Mouse (Mus musculus) embryonic facial prominence, embryonic 15.5 days (tissue): ENCODE measurements around the gene Calhm3. TPM values are rescaled to one million over a fixed set of nuclear protein-coding genes. Genes with fewer than 3 reads are reported as not detected.
"Not testable (repeated sequence)": the region's sequence is repeated elsewhere in the genome, so short reads cannot be mapped to it uniquely, and the experiment has no call there.

Experiments
- ATAC-seq: fragments of 200-750 bp; cut with Nextera tagmentation; 2 replicates; pipeline ENCODE4 v1.8.0; 2017; ENCODE audit warnings: low read depth, moderate TSS enrichment; ENCODE audit not compliant: insufficient number of reproducible peaks, low FRiP score, low TSS enrichment
- H3K27ac ChIP-seq: fragments of 300-500 bp; sonication (generic); replicated peaks from 2 replicates; pipeline ENCODE4 v1.5.1; 2015; ENCODE audit warnings: mild to moderate bottlenecking, inconsistent platforms
- H3K27me3 ChIP-seq: fragments of 300-500 bp; sonication (generic); 2 replicates; pipeline ENCODE4 v1.6.1; 2015; ENCODE audit warnings: inconsistent platforms
- H3K36me3 ChIP-seq: fragments of 300-500 bp; sonication (generic); 2 replicates; pipeline ENCODE4 v1.6.1; 2015; ENCODE audit warnings: mild to moderate bottlenecking, inconsistent platforms
- H3K4me1 ChIP-seq: fragments of 300-500 bp; sonication (generic); 2 replicates; pipeline ENCODE4 v1.6.1; 2015; ENCODE audit warnings: inconsistent platforms
- H3K4me2 ChIP-seq: fragments of 300-500 bp; sonication (generic); replicated peaks from 2 replicates; pipeline ENCODE4 v1.6.1; 2015; ENCODE audit warnings: mild to moderate bottlenecking, inconsistent platforms
- H3K4me3 ChIP-seq: fragments of 300-500 bp; sonication (generic); replicated peaks from 2 replicates; pipeline ENCODE4 v1.5.1; 2015; ENCODE audit warnings: mild to moderate bottlenecking, inconsistent platforms
- H3K9ac ChIP-seq: fragments of 300-500 bp; sonication (generic); 2 replicates; pipeline ENCODE4 v1.6.1; 2015; ENCODE audit warnings: inconsistent platforms
- H3K9me3 ChIP-seq: fragments of 300-500 bp; sonication (generic); replicated peaks from 2 replicates; pipeline ENCODE4 v1.6.1; 2016; ENCODE audit warnings: inconsistent platforms
- WGBS: fragments of 180-500 bp; shearing (Covaris S2); methylation state at CpG from one replicate; pipeline ENCODE4 v1.1.7; 2015; 5-methylcytosine and 5-hydroxymethylcytosine counted together
- polyA plus RNA-seq: library from polyadenylated mRNA; unstranded; fragments of >200 nt; fragmentation: Nextera tagmentation; extraction: Ambion mirVana; gene quantifications from 2 replicates; pipeline ENCODE4 v1.2.1, GENCODE M21; 2015

Gene Calhm3
- polyA plus RNA-seq, 1 experiment from 2014 or later, result not detected

DNA sequence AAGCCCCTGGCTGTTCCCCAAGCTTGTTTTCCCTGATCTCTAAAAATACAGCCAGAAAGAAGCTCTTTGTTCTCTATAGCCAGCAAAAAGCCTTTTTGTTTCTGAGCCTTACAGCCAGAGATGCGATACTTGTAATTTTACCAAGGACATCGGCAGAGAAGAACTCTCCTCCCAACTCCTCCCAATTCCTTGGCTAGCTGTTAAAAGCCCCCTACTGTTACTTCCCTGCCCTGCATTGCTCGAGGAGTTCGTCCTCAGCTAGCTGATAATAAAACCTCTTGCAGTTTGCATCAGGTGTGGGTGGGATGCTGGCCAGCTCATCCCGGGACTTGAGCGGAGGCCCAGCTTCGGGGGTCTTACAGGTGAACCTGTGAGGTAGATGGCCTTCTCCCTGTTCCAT, 18.0 kb downstream of the Calhm3 start:
- not testable (repeated sequence) for H3K27ac ChIP-seq, H3K4me2 ChIP-seq, H3K9ac ChIP-seq, H3K4me3 ChIP-seq, H3K36me3 ChIP-seq, H3K27me3 ChIP-seq, H3K9me3 ChIP-seq, ATAC-seq
- WGBS, result 37% methylated on average over 7 of the region's 7 CpGs
- H3K4me1 ChIP-seq, result peaks cover 42% of the 10 kb centered on the region

DNA sequence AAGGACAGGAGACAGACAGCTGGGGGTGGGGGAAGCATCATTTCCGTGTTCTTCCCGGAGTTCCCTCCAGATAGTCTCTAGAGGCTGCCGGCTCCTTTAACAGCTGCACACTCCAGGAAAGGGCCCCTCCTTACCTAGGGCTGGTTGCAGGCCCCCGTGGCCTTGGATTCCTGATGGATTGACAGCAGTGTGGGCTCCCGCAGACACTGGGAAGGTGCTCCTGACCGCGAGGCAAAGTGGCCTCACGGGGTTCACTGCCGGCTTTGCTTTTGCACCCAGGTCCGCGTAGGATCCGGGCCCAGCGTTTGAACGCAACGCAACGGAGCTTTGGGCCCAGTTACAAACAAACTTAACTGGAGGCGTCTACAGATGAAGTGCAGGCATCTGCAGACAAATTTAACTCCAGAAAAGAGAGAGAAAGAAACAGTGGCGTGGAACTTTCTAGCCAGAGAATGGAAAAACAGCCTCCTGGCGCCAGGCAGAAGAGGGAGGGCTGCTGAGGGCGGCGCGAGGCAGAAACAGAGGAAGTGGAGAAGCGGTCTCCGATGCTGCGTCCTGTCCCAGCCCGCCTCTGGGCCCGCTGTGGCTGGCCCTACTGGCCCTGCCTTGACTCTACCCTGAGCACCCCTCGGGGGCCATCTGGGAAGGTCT, 19.7 kb downstream of the Calhm3 start, which contains the start of gene Calhm2:
Calhm2 (minus strand) TSS at position 524 of the 651 bp plus-strand sequence.
- Histone ChIP-seq H3K4me2 (peak within 1 kb of the TSS; percentile 72), H3K27me3 (no peaks in the 10 kb centered on the region), H3K4me3 (peak within 1 kb of the TSS; percentile 51), H3K9ac (peak within 1 kb of the TSS; percentile 70), H3K4me1 (peaks cover 42% of the 10 kb centered on the region), H3K27ac (peak within 1 kb of the TSS; percentile 92), H3K36me3 (peaks cover 22% of the 10 kb centered on the region), H3K9me3 (no peaks in the 10 kb centered on the region)
- ATAC-seq, result peak; percentile 75
- WGBS, result 4% methylated on average over 28 of the region's 28 CpGs

DNA sequence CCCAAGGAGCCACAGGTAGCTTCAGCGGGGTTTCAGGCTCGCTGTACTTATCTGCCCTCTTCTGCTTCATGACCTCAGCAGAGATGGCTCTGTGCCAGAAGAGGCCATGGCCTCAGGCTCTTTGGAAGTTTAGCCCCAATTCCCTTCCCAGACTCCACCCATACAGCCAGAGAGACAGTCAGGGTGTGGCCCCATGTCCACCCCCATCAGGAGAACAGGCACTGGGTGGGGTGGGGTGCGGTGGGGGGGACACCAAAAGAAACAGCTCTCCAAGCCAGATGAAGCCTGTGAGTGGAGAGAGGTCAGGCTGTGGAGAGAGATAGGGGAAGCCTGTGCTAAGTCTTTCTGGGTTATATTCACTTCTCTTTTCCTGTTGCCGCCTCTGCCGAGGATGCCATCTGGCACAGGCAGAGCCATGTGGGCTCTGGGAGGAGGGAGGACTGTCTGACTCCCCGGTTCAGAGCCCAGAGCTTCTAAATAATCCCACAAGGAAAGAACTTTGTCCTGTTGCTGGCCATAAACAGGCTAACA, 20.4 kb downstream of the Calhm3 start:
- Histone ChIP-seq H3K27me3 (no peaks in the 10 kb centered on the region), H3K36me3 (peaks cover 29% of the 10 kb centered on the region), H3K27ac (peak overlapping the region; percentile 92), H3K4me2 (peak overlapping the region; percentile 72), H3K9me3 (no peaks in the 10 kb centered on the region), H3K9ac (peak overlapping the region; percentile 70), H3K4me1 (peaks cover 42% of the 10 kb centered on the region), H3K4me3 (peak overlapping the region; percentile 51)
- no peak for ATAC-seq
- WGBS, result 13% methylated on average over 6 of the region's 6 CpGs

DNA sequence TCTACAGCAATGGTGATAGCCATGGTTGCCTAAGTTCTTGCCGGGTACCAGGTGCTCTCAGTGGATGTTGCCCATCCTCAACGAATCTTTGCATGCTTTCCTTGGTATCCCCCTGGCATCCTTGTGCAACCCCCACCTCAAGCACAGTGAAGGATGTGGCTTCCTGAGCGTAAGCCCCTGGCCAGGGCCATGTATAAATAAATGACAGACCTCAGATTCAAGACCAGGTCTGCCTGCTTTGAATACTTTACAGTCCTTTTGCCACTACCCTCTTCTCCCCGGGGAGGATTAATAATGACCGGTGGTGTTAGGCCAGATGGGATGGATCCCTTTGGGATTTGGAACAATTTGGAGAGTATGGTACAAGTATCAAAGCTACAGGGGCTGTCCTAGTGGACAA, 21.4 kb downstream of the Calhm3 start:
- peaks cover 42% of the 10 kb centered on the region for H3K4me1 ChIP-seq
- H3K36me3 ChIP-seq, result peaks cover 38% of the 10 kb centered on the region
- no peak for ATAC-seq
- H3K4me2 ChIP-seq, result peak overlapping the region; percentile 72; the same call in 1 of the 2 replicates
- H3K27ac ChIP-seq, result 0 out of 2 replicates have a peak overlapping the region, but pooled peaks have one; percentile 92
- no peaks in the 10 kb centered on the region for H3K27me3 ChIP-seq
- H3K9ac ChIP-seq, result no peak overlapping the region
- peak overlapping the region; percentile 51; the same call in 1 of the 2 replicates for H3K4me3 ChIP-seq
- 80% methylated on average over 5 of the region's 5 CpGs for WGBS
- H3K9me3 ChIP-seq, result no peaks in the 10 kb centered on the region

DNA sequence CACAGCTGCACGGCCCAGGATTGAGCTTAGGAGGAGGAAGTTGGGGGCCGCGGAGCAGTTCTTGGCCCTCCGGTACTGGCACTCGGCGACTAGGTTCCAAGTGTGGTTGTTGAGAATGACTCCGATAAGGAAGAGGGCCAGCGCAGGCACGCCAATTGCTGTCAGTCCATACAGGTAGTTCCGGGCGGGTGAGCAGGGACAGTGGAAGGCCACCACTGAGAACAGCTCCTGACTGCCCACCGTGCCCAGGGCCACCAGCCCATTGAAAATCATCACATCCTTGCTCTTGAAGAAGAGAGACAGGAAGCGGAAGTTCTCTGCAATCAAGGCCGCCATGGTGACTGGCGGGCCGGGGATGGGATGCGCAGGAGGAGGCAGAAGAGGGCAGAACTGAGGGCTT, 22.0 kb downstream of the Calhm3 start:
- no peak overlapping the region for H3K9ac ChIP-seq
- WGBS, result 91% methylated on average over 17 of the region's 17 CpGs
- ATAC-seq, result no peak
- H3K4me1 ChIP-seq, result peaks cover 42% of the 10 kb centered on the region
- H3K4me2 ChIP-seq, result no peak overlapping the region
- H3K36me3 ChIP-seq, result peaks cover 43% of the 10 kb centered on the region
- no peaks in the 10 kb centered on the region for H3K27me3 ChIP-seq
- H3K27ac ChIP-seq, result no peak overlapping the region
- no peak overlapping the region for H3K4me3 ChIP-seq
- H3K9me3 ChIP-seq, result no peaks in the 10 kb centered on the region

DNA sequence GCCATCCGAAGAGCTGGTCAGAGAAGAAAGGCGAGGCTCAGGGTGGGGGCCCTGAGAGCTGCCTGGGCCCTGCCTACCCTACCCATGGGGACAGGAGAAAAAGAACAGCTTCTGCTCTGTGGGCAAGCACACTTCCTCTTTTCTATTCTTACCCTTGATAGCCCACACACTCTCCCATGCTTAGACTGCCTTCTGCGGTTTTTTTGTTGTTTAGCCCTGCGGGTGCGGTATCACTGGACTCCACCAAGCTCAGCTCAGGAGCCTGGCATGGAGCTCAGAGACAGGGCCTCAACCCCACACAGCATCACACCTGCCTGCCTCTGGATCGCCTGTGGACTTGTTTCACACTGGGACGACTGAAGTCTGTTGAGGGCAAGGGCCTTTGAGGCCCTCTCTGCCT, 24.4 kb downstream of the Calhm3 start:
- Histone ChIP-seq H3K27ac (no peak overlapping the region), H3K4me1 (peaks cover 26% of the 10 kb centered on the region), H3K9ac (no peak overlapping the region), H3K36me3 (peaks cover 67% of the 10 kb centered on the region), H3K4me3 (no peak overlapping the region), H3K27me3 (no peaks in the 10 kb centered on the region), H3K9me3 (no peaks in the 10 kb centered on the region), H3K4me2 (no peak overlapping the region)
- 90% methylated on average over 7 of the region's 7 CpGs for WGBS
- ATAC-seq, result no peak

DNA sequence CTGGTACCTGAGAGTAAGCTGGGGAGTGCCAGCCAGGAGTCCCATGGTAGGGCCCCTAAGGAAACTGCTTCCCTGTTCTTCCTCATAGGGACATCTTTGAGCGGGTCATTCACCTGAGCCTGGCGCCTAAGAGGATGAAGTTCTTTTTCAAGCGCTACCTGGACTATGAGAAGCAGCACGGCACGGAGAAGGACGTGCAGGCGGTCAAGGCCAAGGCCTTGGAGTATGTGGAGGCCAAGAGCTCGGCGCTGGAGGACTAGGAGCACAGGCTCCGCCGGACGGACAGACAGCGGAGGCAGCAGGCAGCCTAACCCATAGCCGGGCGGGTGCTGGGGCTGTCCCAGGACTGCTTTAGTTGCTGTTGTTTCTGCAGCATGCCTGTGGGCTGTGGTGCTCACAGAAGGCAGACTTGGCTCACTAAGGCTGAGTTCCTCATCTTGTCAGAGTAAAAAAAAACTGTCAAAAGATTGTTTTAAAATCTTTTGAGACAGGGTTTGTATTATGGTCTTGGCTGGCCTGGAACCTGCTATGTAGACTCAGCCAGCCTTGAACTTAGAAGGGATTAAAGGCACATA, 26.9 kb downstream of the Calhm3 start:
- no peak overlapping the region for H3K9ac ChIP-seq
- H3K27ac ChIP-seq, result no peak overlapping the region
- WGBS, result 93% methylated on average over 15 of the region's 15 CpGs
- H3K4me1 ChIP-seq, result peaks cover 1% of the 10 kb centered on the region
- no peaks in the 10 kb centered on the region for H3K9me3 ChIP-seq
- no peak for ATAC-seq
- H3K4me3 ChIP-seq, result no peak overlapping the region
- no peaks in the 10 kb centered on the region for H3K27me3 ChIP-seq
- H3K36me3 ChIP-seq, result peaks cover 90% of the 10 kb centered on the region
- no peak overlapping the region for H3K4me2 ChIP-seq

DNA sequence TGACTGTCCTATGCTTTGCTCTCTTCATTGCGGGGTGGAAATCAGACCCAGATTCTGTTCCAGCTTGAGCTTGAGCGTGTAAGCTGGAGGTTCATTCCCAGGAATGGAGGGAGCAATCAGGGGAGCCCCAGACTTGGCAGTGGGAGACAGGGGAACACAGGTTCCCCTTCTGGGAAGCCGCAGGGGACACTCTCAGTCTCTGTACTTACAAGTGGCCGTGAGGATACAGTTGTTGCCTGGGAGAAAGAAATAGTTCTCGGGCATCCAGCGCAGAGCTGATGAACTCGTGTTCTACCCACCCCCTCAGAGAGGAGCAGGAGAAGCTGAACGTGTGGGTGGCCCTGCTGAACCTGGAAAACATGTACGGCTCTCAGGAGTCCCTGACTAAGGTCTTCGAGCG, 28.7 kb downstream of the Calhm3 start:
- Histone ChIP-seq H3K27ac (no peak overlapping the region), H3K4me1 (no peaks in the 10 kb centered on the region), H3K9me3 (no peaks in the 10 kb centered on the region), H3K4me3 (no peak overlapping the region), H3K9ac (no peak overlapping the region), H3K4me2 (no peak overlapping the region), H3K27me3 (no peaks in the 10 kb centered on the region), H3K36me3 (peaks cover 93% of the 10 kb centered on the region)
- 89% methylated on average over 11 of the region's 11 CpGs for WGBS
- no peak for ATAC-seq

DNA sequence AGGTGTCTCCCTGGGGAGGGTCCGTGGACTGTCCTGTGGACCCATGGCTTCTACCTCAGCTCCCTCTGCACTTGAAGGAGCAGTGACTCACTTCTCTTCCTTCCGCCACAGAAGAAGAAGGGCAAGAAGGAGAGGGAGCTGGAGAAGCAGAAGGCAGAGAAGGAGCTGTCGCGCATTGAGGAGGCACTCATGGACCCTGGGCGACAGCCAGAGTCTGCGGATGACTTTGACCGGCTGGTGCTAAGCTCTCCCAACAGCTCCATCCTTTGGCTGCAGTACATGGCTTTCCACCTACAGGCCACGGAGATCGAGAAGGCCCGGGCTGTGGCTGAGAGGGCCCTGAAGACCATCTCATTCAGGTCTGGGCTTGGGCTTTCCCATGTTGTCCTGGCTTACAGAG, 29.4 kb downstream of the Calhm3 start:
- Histone ChIP-seq H3K4me2 (no peak overlapping the region), H3K9me3 (no peaks in the 10 kb centered on the region), H3K27me3 (no peaks in the 10 kb centered on the region), H3K4me1 (no peaks in the 10 kb centered on the region), H3K36me3 (peaks cover 89% of the 10 kb centered on the region), H3K4me3 (no peak overlapping the region), H3K9ac (no peak overlapping the region), H3K27ac (no peak overlapping the region)
- WGBS, result 91% methylated on average over 10 of the region's 10 CpGs
- no peak for ATAC-seq

DNA sequence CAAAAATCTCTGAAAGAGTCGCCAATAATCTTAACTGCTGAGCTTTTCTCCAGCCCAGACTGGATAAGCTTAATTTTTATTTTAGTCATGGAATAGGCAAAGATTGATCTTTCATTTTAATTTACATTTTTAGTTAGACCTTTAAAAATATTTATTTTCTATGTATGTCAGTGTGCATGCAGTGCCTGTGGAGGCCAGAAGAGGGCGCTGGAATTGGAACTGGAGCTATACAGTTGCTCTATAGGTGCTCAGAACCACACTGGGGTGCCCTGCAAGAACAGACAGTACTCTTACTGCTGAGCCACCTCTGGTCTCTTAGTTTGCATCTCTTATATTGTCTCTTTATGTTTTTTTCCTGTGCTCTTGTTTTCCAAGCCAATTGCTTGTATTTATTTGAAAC, 34.8 kb downstream of the Calhm3 start:
- H3K4me2 ChIP-seq, result no peak overlapping the region
- no peaks in the 10 kb centered on the region for H3K4me1 ChIP-seq
- WGBS, result 23% methylated on average over 2 of the region's 2 CpGs
- H3K27me3 ChIP-seq, result no peaks in the 10 kb centered on the region
- no peaks in the 10 kb centered on the region for H3K9me3 ChIP-seq
- ATAC-seq, result no peak
- H3K9ac ChIP-seq, result no peak overlapping the region
- no peak overlapping the region for H3K4me3 ChIP-seq
- H3K27ac ChIP-seq, result no peak overlapping the region
- H3K36me3 ChIP-seq, result peaks cover 77% of the 10 kb centered on the region

DNA sequence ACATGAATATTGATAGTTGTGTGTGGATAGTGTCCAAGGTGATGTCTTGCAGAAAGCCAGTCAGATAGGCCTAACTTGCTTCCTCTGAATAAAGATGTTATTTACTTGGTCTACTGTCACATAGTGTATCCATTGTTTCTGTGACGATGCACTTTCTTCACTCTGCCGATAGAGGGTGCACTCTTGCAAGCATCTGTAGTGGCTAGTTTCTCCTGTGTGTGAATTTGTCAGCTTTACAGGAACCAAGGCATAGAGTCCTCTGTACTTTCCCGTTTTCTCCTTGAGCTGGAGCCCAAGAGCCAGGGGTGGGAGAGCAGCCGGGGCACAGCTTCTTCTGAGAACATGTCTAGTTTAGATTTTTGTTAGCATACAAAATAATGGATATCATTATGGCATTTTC, 36.5 kb downstream of the Calhm3 start:
- no peaks in the 10 kb centered on the region for H3K27me3 ChIP-seq
- peaks cover 79% of the 10 kb centered on the region for H3K36me3 ChIP-seq
- H3K9ac ChIP-seq, result no peak overlapping the region
- H3K9me3 ChIP-seq, result no peaks in the 10 kb centered on the region
- H3K4me1 ChIP-seq, result no peaks in the 10 kb centered on the region
- H3K4me3 ChIP-seq, result no peak overlapping the region
- H3K27ac ChIP-seq, result no peak overlapping the region
- WGBS, result 38% methylated on average over 4 of the region's 4 CpGs
- ATAC-seq, result no peak
- no peak overlapping the region for H3K4me2 ChIP-seq
